Mouse (Mus musculus): ENCODE measurements around the gene Jak2.

DNA sequence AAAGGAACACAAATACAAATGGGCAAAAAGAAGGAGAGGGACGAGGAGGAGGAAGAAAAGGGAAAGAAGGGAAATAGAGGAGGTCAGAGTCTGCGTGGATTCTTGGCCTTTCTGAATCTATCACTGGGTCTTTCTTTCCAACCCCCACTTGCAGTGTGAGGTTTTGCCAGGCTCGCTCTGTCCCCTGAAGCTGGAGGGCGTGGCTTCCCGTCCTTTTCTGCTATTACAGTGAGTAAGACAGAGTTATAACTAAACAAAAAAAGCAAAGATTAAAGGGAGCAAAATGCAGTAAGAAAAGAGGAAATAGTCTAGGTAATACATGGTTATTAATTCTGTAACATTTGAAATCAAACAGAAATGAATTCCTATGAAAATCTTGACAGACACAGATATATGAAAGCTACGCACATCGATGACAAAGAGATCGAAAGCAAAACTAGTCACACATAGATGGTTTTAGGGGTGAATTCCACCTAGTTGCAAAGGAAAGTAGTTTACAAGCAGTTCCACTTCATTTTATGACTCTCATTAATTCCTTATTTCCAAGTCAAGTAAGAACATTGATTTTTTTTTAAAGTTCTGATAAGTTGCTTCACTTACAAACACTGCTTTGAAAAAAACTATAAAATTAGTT, 71.9 kb downstream of the Jak2 start:
- no peak for TF ChIP-seq CTCF (IDR thresholded peaks at IDR 0.05; ENCODE audit: extremely low read depth, insufficient read depth, insufficient read length, insufficient replicate concordance)
- no peak for TF ChIP-seq POLR2A (IDR thresholded peaks at IDR 0.05; ENCODE audit: low read depth, low read length)
